Mouse (Mus musculus): ENCODE measurements around the gene Slc7a1.

DNA sequence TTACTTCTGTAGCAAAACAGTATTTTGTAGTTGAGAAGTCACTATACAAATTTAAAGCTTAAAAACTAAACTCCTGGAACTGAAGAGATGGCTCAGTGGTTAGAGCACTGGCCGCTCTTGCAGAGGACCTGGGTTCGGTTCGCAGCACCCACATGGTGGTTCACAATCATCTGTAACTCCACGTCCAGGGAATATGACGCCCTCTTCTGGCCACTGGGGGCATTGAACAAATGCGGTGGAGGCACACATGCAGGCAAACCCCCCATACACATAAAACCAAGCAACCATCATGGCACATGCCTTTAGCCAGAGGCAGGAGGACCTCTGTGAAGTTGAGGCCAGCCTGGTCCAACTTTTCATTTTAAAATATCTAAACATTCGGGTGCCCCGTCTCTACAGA, 23.3 kb downstream of the Slc7a1 start:
- TF ChIP-seq CTCF (IDR thresholded peaks at IDR 0.05; ENCODE audit: extremely low read depth, insufficient read depth, insufficient read length, insufficient replicate concordance) (no peak), POLR2A (IDR thresholded peaks at IDR 0.05; ENCODE audit: low read depth, low read length) (no peak)

Measured in spleen, adult 2 months (tissue).